Mouse (Mus musculus): ENCODE measurements around the gene Etfrf1. TPM values are rescaled to one million over a fixed set of nuclear protein-coding genes. Genes with fewer than 3 reads are reported as not detected.
A peak's percentile ranks its signal among the peaks of the same experiment; 100 is the strongest.

Etfrf1 gene
- total and polyA plus RNA-seq, 3 experiments: 11.6 to 29.9 (median 21.9) TPM

GRCm38 (mm10) chr6:145193038-145193437, 17.9 kb upstream of the Etfrf1 start:
- no peak for DNase-seq (ENCODE audit: extremely low read depth)
- Histone ChIP-seq H3K9ac (ENCODE audit: insufficient read depth, low read depth) (no peak overlapping the region), H3K4me2 (ENCODE audit: insufficient read depth, low read depth, poor library complexity, severe bottlenecking) (no peak overlapping the region), H3K4me3 (replicated peaks in 1 of 3; ENCODE audit: low read depth in 2 of 3, low read length in 2 of 3, poor library complexity in 1 of 3) (no peak overlapping the region), H3K36me3 (replicated peaks in 1 of 2; ENCODE audit: control insufficient read depth in 1 of 2, insufficient read depth in 1 of 2, low read length in 1 of 2) (no peaks in the 10 kb centered on the region), H3K9me3 (replicated peaks; ENCODE audit: low read length) (no peaks in the 10 kb centered on the region), H3K4me1 (ENCODE audit: control insufficient read depth in 1 of 2, insufficient read depth in 2 of 2) (peaks cover 0 to under 1% of the 10 kb centered on the region in 2 experiments; a peak in 1 of 4 replicates), H3K27ac (ENCODE audit: insufficient read depth, low read depth) (no peak overlapping the region), H3K79me2 (replicated peaks; ENCODE audit: control insufficient read depth, extremely low read depth, insufficient read depth, poor library complexity, severe bottlenecking) (no peaks in the 10 kb centered on the region), H3K27me3 (replicated peaks) (no peaks in the 10 kb centered on the region)
- in situ Hi-C loops (cut with MboI; ENCODE audit: low pct_ligation_motif_present, low pct_unique_long_range_greater_than_20kb, low sequenced_read_pairs): no loop called here
- TF ChIP-seq TBP (conservative IDR thresholded peaks at IDR 0.05; ENCODE audit: low read depth, low read length): no peak
- dilution Hi-C loops (cut with MboI; ENCODE audit: extremely low pct_ligation_motif_present, extremely low pct_unique_long_range_greater_than_20kb, low sequenced_read_pairs): no loop called here

DNA sequence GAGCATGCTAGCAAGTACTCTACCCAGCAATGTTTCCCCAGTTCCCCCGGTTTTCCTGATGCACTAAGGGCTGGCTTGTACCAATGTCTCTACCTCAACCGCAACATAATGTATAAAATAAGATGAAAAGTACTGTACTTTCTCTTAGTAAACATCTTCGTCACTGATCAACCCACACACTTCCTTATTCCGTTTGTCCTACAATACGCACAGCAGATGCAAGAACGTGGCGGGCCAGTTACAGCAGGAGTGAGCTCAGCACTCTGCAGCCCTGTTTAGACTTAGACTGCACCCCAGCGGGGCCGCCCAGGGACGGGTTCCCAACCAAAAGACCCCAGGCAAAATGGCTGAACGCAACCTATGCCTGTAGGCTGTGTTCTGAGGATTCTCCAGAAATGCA, 17.5 kb upstream of the Etfrf1 start:
- no peak overlapping the region for H3K4me3 ChIP-seq (replicated peaks in 1 of 3; ENCODE audit: low read depth in 2 of 3, low read length in 2 of 3, poor library complexity in 1 of 3)
- no peaks in the 10 kb centered on the region for H3K27me3 ChIP-seq (replicated peaks)
- dilution Hi-C loops (cut with MboI; ENCODE audit: extremely low pct_ligation_motif_present, extremely low pct_unique_long_range_greater_than_20kb, low sequenced_read_pairs) (no loop called here), in situ Hi-C loops (cut with MboI; ENCODE audit: low pct_ligation_motif_present, low pct_unique_long_range_greater_than_20kb, low sequenced_read_pairs) (no loop called here)
- no peaks in the 10 kb centered on the region for H3K9me3 ChIP-seq (replicated peaks; ENCODE audit: low read length)
- no peak overlapping the region for H3K4me2 ChIP-seq (ENCODE audit: insufficient read depth, low read depth, poor library complexity, severe bottlenecking)
- no peaks in the 10 kb centered on the region for H3K36me3 ChIP-seq (replicated peaks in 1 of 2; ENCODE audit: control insufficient read depth in 1 of 2, insufficient read depth in 1 of 2, low read length in 1 of 2)
- H3K79me2 ChIP-seq (replicated peaks; ENCODE audit: control insufficient read depth, extremely low read depth, insufficient read depth, poor library complexity, severe bottlenecking): no peaks in the 10 kb centered on the region
- no peak overlapping the region for H3K9ac ChIP-seq (ENCODE audit: insufficient read depth, low read depth)
- TF ChIP-seq MXI1 (IDR thresholded peaks at IDR 0.05; ENCODE audit: low read depth, low read length): no peak
- TF ChIP-seq ELF1 (IDR thresholded peaks at IDR 0.05; ENCODE audit: low read depth, low read length): 0 out of 2 replicates have a peak, but pooled peaks have one; percentile 23
- no peak for TF ChIP-seq UBTF (IDR thresholded peaks at IDR 0.05; ENCODE audit: low read depth, low read length)
- H3K27ac ChIP-seq (ENCODE audit: insufficient read depth, low read depth): no peak overlapping the region
- no peaks in the 10 kb centered on the region for H3K4me1 ChIP-seq (ENCODE audit: control insufficient read depth in 1 of 2, insufficient read depth in 2 of 2)
- DNase-seq (ENCODE audit: extremely low read depth): no peak

GRCm38 (mm10) chr6:145197949-145198686, 12.8 kb upstream of the Etfrf1 start:
- Histone ChIP-seq H3K36me3 (replicated peaks in 1 of 2; ENCODE audit: control insufficient read depth in 1 of 2, insufficient read depth in 1 of 2, low read length in 1 of 2) (no peaks in the 10 kb centered on the region), H3K4me3 (replicated peaks in 1 of 3; ENCODE audit: low read depth in 2 of 3, low read length in 2 of 3, poor library complexity in 1 of 3) (no peak overlapping the region), H3K9ac (ENCODE audit: insufficient read depth, low read depth) (no peak overlapping the region), H3K9me3 (replicated peaks; ENCODE audit: low read length) (no peaks in the 10 kb centered on the region), H3K79me2 (replicated peaks; ENCODE audit: control insufficient read depth, extremely low read depth, insufficient read depth, poor library complexity, severe bottlenecking) (no peaks in the 10 kb centered on the region), H3K27me3 (replicated peaks) (no peaks in the 10 kb centered on the region), H3K4me1 (ENCODE audit: control insufficient read depth in 1 of 2, insufficient read depth in 2 of 2) (no peaks in the 10 kb centered on the region; a peak in 1 of 4 replicates), H3K4me2 (ENCODE audit: insufficient read depth, low read depth, poor library complexity, severe bottlenecking) (no peak overlapping the region), H3K27ac (ENCODE audit: insufficient read depth, low read depth) (no peak overlapping the region)
- in situ Hi-C loops (cut with MboI; ENCODE audit: low pct_ligation_motif_present, low pct_unique_long_range_greater_than_20kb, low sequenced_read_pairs) (no loop called here), dilution Hi-C loops (cut with MboI; ENCODE audit: extremely low pct_ligation_motif_present, extremely low pct_unique_long_range_greater_than_20kb, low sequenced_read_pairs) (no loop called here)
- DNase-seq (ENCODE audit: extremely low read depth): no peak
- no peak for TF ChIP-seq GABPA (IDR thresholded peaks at IDR 0.05; ENCODE audit: insufficient replicate concordance, low read depth, low read length)
- no peak for TF ChIP-seq NELFE (IDR thresholded peaks at IDR 0.05; ENCODE audit: low read depth, low read length)
- TF ChIP-seq ELF1 (IDR thresholded peaks at IDR 0.05; ENCODE audit: low read depth, low read length): no peak
- TF ChIP-seq POLR2AphosphoS2 (IDR thresholded peaks at IDR 0.05; ENCODE audit: low read depth, low read length): no peak
- no peak for TF ChIP-seq CHD1 (IDR thresholded peaks at IDR 0.05; ENCODE audit: low read depth, low read length)
- TF ChIP-seq ZKSCAN1 (IDR thresholded peaks at IDR 0.05; ENCODE audit: borderline replicate concordance, low read depth, low read length): no peak
- TF ChIP-seq CTCF (conservative IDR thresholded peaks at IDR 0.05 in 1 of 2, IDR thresholded peaks at IDR 0.05 in 1 of 2; ENCODE audit: low read depth in 2 of 2, low read length in 2 of 2): no peak
- TF ChIP-seq RAD21 (IDR thresholded peaks at IDR 0.05; ENCODE audit: low read depth, low read length): no peak
- TF ChIP-seq E2F4 (IDR thresholded peaks at IDR 0.05; ENCODE audit: insufficient replicate concordance, low read depth, low read length): no peak
- no peak for TF ChIP-seq TCF12 (IDR thresholded peaks at IDR 0.05; ENCODE audit: low read depth, low read length)
- TF ChIP-seq ZMIZ1 (IDR thresholded peaks at IDR 0.05; ENCODE audit: low read depth, low read length): no peak
- no peak for TF ChIP-seq POLR2A (IDR thresholded peaks at IDR 0.05; ENCODE audit: low read depth, low read length)
